Mouse (Mus musculus) cerebellum, adult 2 months (tissue): ENCODE results near the gene Lmntd1. TPM values are rescaled to one million over a fixed set of nuclear protein-coding genes. Genes with fewer than 3 reads are reported as not detected.

Experiments used
- DNase-seq, 2 experiments: peaks; one replicate each; pipeline ENCODE4 v3.0.0; 2021
- H3K27ac ChIP-seq: fragments of 200-500 bp; 2 replicates; pipeline ENCODE4 v1.5.1; 2012; ENCODE audit warnings: low read length, control low read depth, inconsistent platforms; ENCODE audit not compliant: insufficient read depth
- H3K27me3 ChIP-seq: fragments of 200-500 bp; 2 replicates; pipeline ENCODE4 v1.6.1; 2012; ENCODE audit warnings: inconsistent platforms, mild to moderate bottlenecking, low read length, moderate library complexity; ENCODE audit not compliant: control insufficient read depth, insufficient read depth
- H3K4me1 ChIP-seq: fragments of 200-500 bp; 2 replicates; pipeline ENCODE4 v1.6.1; 2011; ENCODE audit warnings: low read length; ENCODE audit not compliant: control insufficient read depth, insufficient read depth
- H3K4me3 ChIP-seq: fragments of 200-500 bp; replicated peaks from 2 replicates; pipeline ENCODE3; 2011; ENCODE audit warnings: mild to moderate bottlenecking, low read depth, low read length, control low read depth; ENCODE audit not compliant: insufficient read depth
- CTCF ChIP-seq: fragments of 200-500 bp; IDR thresholded peaks from 2 replicates; pipeline ENCODE4 v1.5.1; 2011; ENCODE audit warnings: low read depth, mild to moderate bottlenecking, control low read depth, low read length, moderate library complexity, borderline replicate concordance; ENCODE audit not compliant: insufficient read depth
- POLR2A ChIP-seq: fragments of 200-500 bp; IDR thresholded peaks from 2 replicates; pipeline ENCODE4 v1.6.1; 2011; ENCODE audit warnings: low read length, control low read depth, borderline replicate concordance; ENCODE audit not compliant: insufficient read depth
- WGBS: fragments of 180-500 bp; shearing (Covaris S2); methylation state at CpG from one replicate; pipeline ENCODE4 v1.1.7; 2018; 5-methylcytosine and 5-hydroxymethylcytosine counted together
- polyA plus RNA-seq: library from polyadenylated mRNA; depleted of rRNA; stranded (reverse); fragments of >200 nt; gene quantifications from 2 replicates; pipeline ENCODE4 v1.2.3, GENCODE M21; 2012

Gene Lmntd1
- polyA plus RNA-seq, 1 experiment = 0.70 TPM

DNA sequence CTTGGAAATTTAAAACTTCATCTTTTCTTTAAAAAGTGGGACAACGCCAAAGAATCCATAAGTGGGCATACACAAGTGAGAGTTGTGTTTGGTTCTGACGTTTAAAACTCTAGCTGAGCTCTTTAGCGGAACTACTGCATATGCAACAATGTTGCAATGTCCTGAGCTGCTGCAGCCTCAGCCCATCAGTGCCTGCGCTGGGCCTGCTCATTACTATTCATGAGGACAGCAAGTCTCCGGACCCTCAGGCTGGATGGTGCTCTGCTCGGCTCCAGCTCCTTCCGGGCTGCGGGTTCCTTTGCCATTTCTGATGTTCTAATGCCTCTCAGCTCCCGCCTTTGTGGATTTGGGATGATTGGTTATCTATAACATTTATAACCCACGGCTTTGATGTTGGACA lies 97.1 kb downstream of the Lmntd1 start:
- DNase-seq = no peak

DNA sequence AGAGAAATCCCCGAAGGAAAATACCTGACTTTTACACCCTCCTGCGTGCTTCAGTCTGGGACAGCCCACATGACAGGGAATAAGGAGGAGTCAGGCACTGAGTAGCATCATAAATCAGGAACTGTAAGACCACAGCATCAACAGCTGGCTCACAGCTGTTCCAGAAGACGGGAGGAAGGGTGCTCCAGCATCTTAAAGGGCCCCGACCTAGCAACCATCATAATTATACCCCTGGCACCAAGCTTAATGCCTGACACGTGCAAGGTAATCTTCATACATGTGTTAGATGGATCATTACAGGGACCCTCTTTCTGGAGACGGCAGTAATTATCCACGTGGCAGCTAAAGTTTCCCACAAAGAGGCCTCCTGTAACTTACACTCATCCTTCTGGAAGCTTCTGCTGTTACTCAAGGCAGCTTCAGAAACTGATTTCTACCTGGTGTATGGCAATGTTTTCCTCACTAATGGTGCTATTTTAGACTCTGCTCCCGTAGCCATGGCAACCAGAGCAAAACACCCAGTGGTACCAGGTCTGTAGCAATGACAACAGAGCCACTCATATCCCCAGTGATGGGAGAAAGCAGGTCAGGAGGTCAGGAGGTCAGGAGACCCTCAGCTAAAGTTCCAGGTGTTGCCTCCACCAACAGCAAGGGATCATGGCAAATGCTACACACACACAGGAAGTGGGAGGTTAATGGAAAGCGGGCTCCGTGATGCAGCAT lies 98.1 kb downstream of the Lmntd1 start:
- no peak for DNase-seq
- no peak overlapping the region for H3K4me3 ChIP-seq
- no peak overlapping the region for H3K27ac ChIP-seq
- 80% methylated on average over 10 of the region's 10 CpGs for WGBS
- H3K27me3 ChIP-seq = no peaks in the 10 kb centered on the region
- no peaks in the 10 kb centered on the region for H3K4me1 ChIP-seq
- TF ChIP-seq CTCF (no peak), POLR2A (no peak)

More for the DNA sequence above, 97.1 kb downstream of the Lmntd1 start:
- Histone ChIP-seq H3K4me3 (no peak overlapping the region), H3K27ac (no peak overlapping the region), H3K27me3 (no peaks in the 10 kb centered on the region), H3K4me1 (no peaks in the 10 kb centered on the region)
- WGBS = 62% methylated on average over 10 of the region's 10 CpGs
- TF ChIP-seq POLR2A = no peak
- TF ChIP-seq CTCF = no peak

DNA sequence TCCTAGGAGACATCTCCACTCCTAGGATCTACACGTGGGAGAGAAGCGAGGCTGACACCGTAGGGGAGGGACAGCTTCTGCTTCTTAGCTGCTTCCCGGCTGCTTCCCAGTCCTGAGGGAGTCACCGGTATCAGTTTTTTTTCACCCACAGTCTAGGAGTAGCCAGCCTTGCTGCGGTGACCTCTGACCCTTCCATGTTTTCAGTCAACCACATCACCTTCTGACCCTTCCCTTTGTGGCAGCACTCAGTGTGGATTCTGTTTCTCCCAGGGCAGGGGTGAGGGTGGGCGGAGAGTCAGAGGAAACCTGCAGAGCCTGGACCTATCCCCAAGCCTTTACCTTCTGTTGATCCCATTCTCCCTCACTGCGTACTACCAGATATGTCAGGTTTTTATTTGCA lies 102.9 kb downstream of the Lmntd1 start:
- Histone ChIP-seq H3K4me3 (no peak overlapping the region), H3K27me3 (no peaks in the 10 kb centered on the region), H3K27ac (no peak overlapping the region), H3K4me1 (no peaks in the 10 kb centered on the region)
- TF ChIP-seq POLR2A = no peak
- TF ChIP-seq CTCF = no peak
- 68% methylated on average over 8 of the region's 8 CpGs for WGBS
- DNase-seq = no peak

DNA sequence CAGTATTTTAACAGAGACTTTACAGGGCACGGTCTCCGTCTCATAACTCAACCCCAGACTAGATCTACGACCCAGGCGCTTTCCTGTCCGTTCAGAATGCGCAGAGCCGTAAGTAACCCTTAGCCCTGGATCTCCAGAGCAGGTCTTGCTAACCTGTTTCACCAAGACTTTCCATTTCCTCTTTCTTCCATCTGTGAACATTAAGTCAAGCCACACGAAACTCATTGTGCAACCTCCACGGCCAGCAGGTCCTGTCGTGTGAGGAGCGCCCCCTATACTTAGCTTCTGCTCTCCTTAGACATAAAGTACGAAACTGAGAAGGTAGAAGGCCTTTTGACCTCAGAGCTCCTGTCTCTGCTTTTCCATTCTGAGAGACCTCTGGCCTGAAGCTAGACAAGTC lies 105.3 kb downstream of the Lmntd1 start:
- H3K4me3 ChIP-seq = no peak overlapping the region
- no peak for TF ChIP-seq CTCF
- no peak for TF ChIP-seq POLR2A
- no peak overlapping the region for H3K27ac ChIP-seq
- H3K27me3 ChIP-seq = no peaks in the 10 kb centered on the region
- WGBS = 90% methylated on average over 12 of the region's 12 CpGs
- H3K4me1 ChIP-seq = no peaks in the 10 kb centered on the region
- no peak for DNase-seq

DNA sequence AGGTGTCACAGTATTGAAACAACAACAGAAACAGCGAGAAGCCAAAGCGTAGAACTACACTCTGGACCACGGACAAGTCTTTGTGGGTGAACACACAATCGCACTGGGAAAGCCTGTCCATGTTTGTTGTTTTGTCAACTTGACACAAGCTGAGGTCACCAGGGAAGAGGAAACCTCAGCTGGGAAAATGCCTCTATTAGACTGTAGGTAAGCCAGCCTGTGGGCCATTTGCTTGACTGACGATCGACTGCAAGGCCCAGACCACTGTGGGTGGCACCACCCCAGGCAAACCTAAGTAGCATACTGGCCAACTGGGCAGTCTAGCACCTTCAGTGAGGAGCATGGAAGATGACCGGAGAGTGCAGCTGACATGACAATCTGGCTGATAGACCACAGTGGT lies 112.4 kb downstream of the Lmntd1 start:
- DNase-seq = no peak
- TF ChIP-seq CTCF (no peak), POLR2A (no peak)
- no peaks in the 10 kb centered on the region for H3K4me1 ChIP-seq
- 65% methylated on average over 7 of the region's 7 CpGs for WGBS
- no peak overlapping the region for H3K27ac ChIP-seq
- H3K27me3 ChIP-seq = no peaks in the 10 kb centered on the region
- H3K4me3 ChIP-seq = no peak overlapping the region

DNA sequence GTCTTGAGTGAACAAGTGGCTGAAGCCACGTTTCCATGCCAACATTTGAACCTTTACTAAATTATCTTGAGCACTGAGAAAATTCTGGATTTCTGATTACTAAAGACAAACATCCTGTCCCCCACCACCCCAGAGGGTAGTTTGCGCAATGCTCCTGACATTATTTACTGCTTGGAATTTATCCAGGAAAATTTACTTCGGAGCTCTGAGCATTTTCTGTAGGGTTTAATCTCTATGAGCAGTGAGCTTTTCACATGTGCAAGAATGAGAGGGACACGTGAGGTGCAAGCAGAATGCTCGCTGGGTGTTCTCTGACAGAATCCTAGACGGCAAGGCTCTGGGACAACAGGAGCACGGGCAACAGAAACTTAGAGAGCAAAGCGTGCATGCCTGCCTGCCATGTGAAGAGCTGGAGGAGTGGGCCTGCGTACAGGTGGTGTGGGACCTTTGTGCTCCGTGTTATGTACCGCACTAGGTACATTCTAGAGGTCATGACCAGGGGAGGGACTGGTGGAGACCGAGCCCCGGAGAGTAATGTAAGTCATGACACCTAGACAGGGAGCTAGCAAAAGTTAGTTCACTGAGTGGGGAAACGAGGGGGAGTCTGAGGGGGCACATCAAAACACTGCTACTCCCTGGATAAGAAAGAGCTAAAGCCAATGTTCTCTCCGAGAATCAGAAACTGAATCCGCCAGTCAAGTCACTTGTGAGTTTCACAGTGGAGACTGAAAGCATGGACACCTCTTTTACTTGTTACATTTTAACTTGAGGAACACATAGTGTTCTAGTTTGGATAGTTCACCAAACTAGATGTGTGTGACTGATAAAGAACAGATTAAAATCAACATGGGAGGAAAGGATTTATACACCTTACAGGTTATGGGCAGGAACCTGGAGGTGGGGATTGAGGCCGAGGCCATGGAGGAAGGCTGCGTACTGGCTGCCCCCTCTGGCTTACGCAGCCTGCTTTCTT lies 114.3 kb downstream of the Lmntd1 start:
- Histone ChIP-seq H3K27me3 (no peaks in the 10 kb centered on the region), H3K4me3 (no peak overlapping the region), H3K27ac (no peak overlapping the region), H3K4me1 (no peaks in the 10 kb centered on the region)
- DNase-seq = no peak
- 85% methylated on average over 19 of the region's 19 CpGs for whole genome bisulfite sequencing
- TF ChIP-seq CTCF (no peak), POLR2A (no peak)

DNA sequence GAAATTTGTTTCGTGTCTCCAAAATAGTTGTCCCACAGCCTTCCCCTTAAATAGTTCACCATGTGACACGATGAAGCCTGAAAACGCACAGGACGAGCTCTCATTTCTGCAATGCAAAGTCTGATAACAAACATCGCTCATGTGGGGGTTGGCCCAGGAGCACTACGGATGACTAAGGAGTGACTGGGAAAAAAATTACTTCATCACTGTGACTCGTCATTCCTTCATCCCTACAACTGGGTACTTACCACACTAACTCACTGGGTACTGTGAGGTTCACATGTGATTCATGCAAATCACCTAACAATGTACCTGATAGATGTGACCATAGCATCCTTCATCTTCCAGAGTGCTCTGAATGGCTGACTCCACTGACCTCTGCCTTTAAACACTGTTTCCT lies 118.4 kb downstream of the Lmntd1 start:
- TF ChIP-seq POLR2A = no peak
- TF ChIP-seq CTCF = no peak
- DNase-seq = no peak
- no peaks in the 10 kb centered on the region for H3K4me1 ChIP-seq
- 94% methylated on average over 7 of the region's 7 CpGs for WGBS
- H3K27ac ChIP-seq = no peak overlapping the region
- H3K4me3 ChIP-seq = no peak overlapping the region
- no peaks in the 10 kb centered on the region for H3K27me3 ChIP-seq
